ENCODE assay signal across 41 mouse cellular contexts in the genomic region with DNA sequence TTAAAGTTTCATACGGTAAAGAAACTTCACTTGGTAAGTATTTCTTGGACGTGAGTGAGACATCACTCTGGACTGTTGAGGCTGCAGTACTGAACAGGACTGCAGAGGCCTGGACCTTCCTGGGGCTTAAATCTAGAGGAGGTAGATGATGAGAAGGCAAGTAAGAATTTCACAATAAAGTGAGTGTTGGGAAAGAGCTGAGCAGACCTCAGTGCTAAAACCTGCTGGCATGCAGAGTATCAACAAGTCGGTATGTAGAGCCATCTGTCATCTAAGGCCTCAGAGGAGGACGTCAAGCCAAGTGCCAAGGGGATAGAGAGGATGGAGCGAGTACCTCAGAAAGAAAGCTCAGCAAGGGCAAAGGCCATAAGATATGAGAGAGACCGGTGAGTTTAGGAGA. TPM values are rescaled to one million over a fixed set of nuclear protein-coding genes. Genes with fewer than 3 reads are reported as not detected.
"Had no signal": no experiment of that assay in that cellular context is flagged by ENCODE, and none has a peak within 500 bp of the region (broad histone marks: within the 10 kb centered on the region; RNA-seq: fewer than 3 reads in every experiment).

No protein-coding gene starts in this region.

- H3K9ac ChIP-seq: limb, embryonic 12.5 days; limb, embryonic 13.5 days; limb, embryonic 15.5 days; liver, embryonic 12.5 days; liver, embryonic 13.5 days; liver, embryonic 14.5 days; liver, embryonic 15.5 days; liver, postnatal 0 days; lung, embryonic 14.5 days; lung, embryonic 15.5 days; midbrain, embryonic 12.5 days; midbrain, embryonic 13.5 days; midbrain, embryonic 15.5 days had no signal

- ATAC-seq: liver, embryonic 12.5 days; liver, postnatal 0 days; midbrain, embryonic 13.5 days; midbrain, embryonic 15.5 days; midbrain, embryonic 16.5 days had no signal

- H3K4me3 ChIP-seq: left cerebral cortex, adult 2 months; limb, embryonic 10.5 days; limb, embryonic 12.5 days; limb, embryonic 13.5 days; limb, embryonic 15.5 days; liver, embryonic 12.5 days; liver, embryonic 13.5 days; liver, embryonic 15.5 days; lung, embryonic 15.5 days; megakaryocyte, embryonic 14.5 days; midbrain, embryonic 10.5 days; midbrain, embryonic 12.5 days; midbrain, embryonic 13.5 days; midbrain, embryonic 15.5 days; myocyte had no signal

- DNase-seq: left cerebral cortex, postnatal 4 days; liver; liver, embryonic 13.5 days; liver, postnatal 0 days; lung, adult 18-20 months; lung, adult 2 months; lung, embryonic 14.5 days; lung, postnatal 10 days; lung, postnatal 14 days; lung, postnatal 36 days; lung, postnatal 4 days; midbrain, embryonic 14.5 days had no signal

- H3K4me2 ChIP-seq: limb, embryonic 12.5 days; limb, embryonic 13.5 days; limb, embryonic 15.5 days; liver, embryonic 11.5 days; liver, embryonic 12.5 days; liver, embryonic 13.5 days; liver, embryonic 15.5 days; lung, embryonic 14.5 days; lung, embryonic 15.5 days; midbrain, embryonic 11.5 days; midbrain, embryonic 12.5 days; midbrain, embryonic 13.5 days; midbrain, embryonic 15.5 days had no signal

- H3K27ac ChIP-seq: left cerebral cortex, adult 2 months; limb, embryonic 10.5 days; limb, embryonic 12.5 days; limb, embryonic 13.5 days; limb, embryonic 15.5 days; liver, embryonic 12.5 days; liver, embryonic 13.5 days; liver, embryonic 14.5 days; liver, embryonic 15.5 days; lung, embryonic 15.5 days; macrophage; midbrain, embryonic 10.5 days; midbrain, embryonic 12.5 days; midbrain, embryonic 13.5 days; midbrain, embryonic 15.5 days had no signal

- H3K9me3 ChIP-seq: limb, embryonic 10.5 days; limb, embryonic 12.5 days; limb, embryonic 13.5 days; limb, embryonic 15.5 days; liver, embryonic 12.5 days; liver, embryonic 13.5 days; liver, embryonic 15.5 days; lung, embryonic 15.5 days; megakaryocyte, embryonic 14.5 days; midbrain, embryonic 10.5 days; midbrain, embryonic 12.5 days; midbrain, embryonic 13.5 days; midbrain, embryonic 15.5 days had no signal

- H3K4me1 ChIP-seq: limb, embryonic 13.5 days; limb, embryonic 15.5 days; liver, embryonic 12.5 days; liver, embryonic 13.5 days; liver, embryonic 15.5 days; lung, embryonic 15.5 days; megakaryocyte, embryonic 14.5 days; midbrain, embryonic 10.5 days; midbrain, embryonic 12.5 days; midbrain, embryonic 13.5 days; midbrain, embryonic 15.5 days had no signal

- H3K36me3 ChIP-seq: limb, embryonic 10.5 days; limb, embryonic 12.5 days; limb, embryonic 13.5 days; limb, embryonic 15.5 days; liver, embryonic 12.5 days; liver, embryonic 13.5 days; liver, embryonic 15.5 days; lung, embryonic 15.5 days; midbrain, embryonic 10.5 days; midbrain, embryonic 12.5 days; midbrain, embryonic 13.5 days; midbrain, embryonic 15.5 days had no signal

RNA-seq across cellular contexts. Expression of a gene that starts 8.4 kb away (rescaled TPM):
- total RNA-seq: left cerebral cortex, adult 18-20 months; left cerebral cortex, adult 2 months; left cerebral cortex, adult 8-10 months; left cerebral cortex, postnatal 10 days; left cerebral cortex, postnatal 14 days; left cerebral cortex, postnatal 25 days; left cerebral cortex, postnatal 36 days; left cerebral cortex, postnatal 4 days; megakaryocyte progenitor cell, adult 5-6 weeks; megakaryocyte, adult 5-6 weeks; megakaryocyte-erythroid progenitor cell, adult 5-6 weeks; monocyte, adult 5-6 weeks had no signal
- polyA plus RNA-seq: macrophage had no signal
